Mouse (Mus musculus): ENCODE data around the gene Capn11.
A peak's percentile ranks its signal among the peaks of the same experiment; 100 is the strongest.

Gene Capn11

DNA sequence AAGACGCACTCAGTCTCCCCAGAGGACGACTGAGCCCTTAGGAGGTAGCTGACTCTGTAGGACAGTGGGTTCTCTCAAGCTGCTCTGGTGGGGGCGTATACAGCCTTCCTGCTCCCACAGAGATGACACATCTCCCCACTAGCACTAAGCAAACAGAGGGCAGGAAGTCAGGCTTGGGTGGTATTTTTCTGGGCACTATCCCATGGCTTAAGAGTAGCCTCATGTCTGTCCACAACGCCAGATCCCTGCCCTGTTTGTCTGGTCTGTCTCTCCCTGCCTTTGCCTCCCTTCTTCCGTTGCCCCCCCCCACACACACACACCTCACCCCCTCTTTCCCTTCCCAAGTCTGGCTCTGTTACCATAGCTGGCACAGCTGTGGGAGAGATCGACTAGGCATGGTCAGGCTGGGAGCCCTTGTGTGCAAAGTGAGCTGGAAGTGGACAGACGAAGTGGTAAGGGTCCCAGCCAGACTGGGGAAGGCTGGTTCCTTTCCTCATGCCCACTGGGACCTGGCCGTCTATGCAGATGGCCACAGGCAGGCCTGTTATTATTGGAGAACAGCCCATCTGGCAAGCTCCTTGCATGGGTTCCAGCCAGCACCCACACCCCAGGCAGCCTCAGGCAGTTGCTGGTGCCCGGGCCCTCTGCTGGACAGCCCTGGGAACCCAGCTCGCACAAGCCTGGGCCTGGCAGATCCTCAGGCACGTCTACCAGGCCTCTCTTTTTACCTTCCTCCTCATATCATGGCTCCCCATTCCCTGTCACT, 62.3 kb downstream of the Capn11 start:
- DNase-seq: peak in 1 of 2 experiments; percentile 58

DNA sequence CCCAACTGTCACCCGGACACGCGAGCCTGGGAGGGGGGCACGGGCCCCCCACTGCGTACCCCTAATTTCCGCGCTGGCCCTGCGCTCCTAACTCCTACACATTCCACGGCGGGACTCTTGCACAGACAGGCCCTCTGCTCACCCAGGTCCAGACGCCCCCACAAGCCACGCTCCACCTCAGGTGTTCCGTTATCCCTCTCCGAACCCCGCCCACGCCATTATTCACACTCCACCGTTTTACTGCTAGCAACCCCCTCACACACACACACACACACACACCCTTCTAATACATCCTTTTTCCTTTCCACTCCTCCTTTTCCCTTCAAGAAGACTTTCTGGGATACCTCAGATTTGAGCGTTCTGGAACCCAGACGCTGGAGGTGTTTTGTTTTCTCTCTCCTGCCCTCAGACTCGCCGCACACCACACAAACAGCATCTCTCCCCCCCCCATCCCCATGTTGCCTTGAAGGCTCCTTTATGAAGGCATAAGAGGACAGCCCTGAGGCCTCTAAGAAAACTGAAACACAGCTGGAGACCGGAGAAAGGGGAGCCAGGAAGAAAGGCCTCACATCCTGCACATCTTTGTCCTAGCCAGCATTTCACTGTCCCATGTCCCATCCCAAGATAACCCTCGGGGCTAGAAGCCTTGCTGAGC, 63.3 kb downstream of the Capn11 start:
- no peak for DNase-seq

- DNase-seq: peak; percentile 62 to 77
Observed at GRCm38 (mm10) chr17:45594881-45595735, 64.0 kb downstream of the Capn11 start.

DNA sequence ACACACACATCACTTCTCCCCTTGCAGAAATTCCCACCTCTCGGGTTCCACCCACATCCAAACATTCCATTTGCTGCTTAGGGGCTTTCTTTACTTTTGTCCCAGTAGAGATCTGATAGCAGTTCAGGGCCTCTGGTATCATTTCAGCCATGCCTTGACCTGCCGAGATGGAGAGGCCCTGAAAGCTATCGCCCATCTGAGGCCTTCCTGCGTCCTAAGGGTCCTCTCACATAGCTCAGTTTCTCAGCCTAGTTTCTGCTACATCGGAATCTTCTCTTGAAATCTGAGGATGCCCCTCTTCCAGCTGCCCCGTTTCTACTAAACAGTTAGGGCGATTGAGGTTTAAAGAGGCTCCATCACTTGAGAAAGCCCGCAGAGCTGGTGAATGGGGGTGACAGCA, 64.9 kb downstream of the Capn11 start:
- DNase-seq: no peak

DNA sequence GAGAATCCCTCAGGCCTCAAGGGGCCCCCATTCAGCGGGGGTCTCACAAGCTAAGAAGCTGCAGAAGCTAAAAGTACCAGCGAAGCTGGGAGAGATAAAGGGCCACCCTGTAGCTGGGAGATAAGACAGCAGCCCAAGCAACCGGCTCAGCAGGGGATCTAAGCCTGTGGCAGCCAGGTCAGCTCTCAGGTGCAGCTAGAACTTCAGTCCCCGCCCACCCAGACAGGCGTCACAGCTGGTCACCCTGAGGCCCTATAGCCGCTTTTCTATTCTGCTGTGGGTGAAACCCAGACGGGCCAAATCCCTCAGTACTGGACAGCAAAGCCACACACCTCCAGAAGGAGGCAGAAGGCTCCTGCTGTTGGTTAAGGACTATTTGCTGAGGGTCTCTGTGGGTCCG, 65.6 kb downstream of the Capn11 start:
- no peak for DNase-seq

DNA sequence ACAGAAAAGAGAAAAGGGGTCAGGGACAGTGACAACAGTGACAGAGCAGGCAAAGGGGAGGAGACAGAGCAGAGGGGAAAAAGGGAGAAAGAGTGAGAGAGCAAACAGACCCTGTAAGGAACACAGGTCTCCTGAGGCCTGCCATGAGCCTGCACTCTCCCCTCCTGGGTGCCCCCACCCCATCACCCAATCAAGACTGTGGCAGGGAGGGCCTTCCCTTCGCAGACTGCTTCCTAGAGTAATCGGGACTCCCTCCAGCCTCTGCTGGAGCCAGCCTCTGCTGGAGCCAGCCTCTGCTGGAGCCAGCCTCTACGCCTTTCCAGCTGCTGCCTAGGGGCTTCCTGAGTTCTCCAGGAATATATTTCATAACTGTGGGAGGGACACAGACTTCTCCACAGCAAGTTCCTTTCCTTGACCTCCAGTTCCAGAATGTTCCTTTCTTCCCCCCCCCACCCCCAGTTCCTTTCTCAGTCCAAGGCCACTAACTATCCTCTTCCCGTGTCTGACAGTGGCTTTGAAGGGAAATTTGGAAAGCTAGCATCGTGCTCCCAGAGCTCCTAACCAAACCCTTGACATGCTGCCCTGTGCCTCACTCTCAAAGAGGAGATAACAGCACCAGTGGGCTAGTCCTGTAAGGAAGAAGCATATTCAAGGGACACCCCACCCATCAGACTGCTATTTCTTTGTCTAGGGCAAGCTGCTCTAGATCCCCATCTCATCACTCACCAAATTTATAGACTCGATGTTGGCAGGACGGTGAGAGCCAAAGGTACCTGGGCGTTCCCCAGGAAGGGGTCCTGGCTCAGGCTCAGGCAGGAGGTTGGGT, 66.3 kb downstream of the Capn11 start:
- no peak for DNase-seq

GRCm38 (mm10) chr17:45591701-45592605, 67.2 kb downstream of the Capn11 start:
- DNase-seq: no peak

DNA sequence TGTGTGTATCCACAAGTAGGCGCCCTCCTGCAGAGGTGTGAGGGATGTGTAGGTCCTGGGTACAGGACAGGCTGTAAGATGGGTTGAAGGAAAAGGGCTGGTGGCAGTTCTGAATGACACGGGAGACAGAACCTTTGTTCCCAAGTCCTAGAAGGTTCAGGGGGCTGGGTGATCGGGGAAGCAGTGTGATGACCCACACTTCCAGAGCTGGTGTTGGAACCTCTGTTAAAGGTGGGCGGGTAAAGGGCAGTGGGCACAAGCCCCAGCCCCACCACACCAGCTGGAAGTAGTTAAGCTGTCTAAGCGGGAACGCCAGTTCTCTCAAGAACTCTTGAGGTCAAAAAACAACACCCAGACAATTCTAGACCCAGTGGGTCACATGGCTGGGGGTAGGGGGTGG, 68.7 kb downstream of the Capn11 start:
- DNase-seq: no peak

DNA sequence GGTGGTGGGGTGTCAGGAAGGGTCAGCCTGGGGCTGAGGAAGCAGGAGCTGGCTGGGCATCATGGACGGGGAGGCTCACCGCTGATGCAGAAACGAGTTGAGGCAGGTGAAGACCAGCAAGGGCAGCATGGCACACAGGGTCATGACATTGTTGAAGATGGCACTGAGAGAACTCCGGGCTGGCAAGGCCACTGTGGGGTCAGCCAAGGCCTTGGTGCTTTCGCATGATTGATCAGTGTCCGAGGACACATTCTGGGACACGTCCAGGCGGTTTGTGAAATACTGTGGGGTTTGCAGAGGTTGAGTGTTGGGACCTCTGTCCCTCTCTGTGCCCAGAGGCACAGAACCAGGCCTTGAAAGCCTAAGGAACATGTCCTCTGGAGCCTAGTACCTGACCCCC, 69.3 kb downstream of the Capn11 start:
- no peak for DNase-seq

DNA sequence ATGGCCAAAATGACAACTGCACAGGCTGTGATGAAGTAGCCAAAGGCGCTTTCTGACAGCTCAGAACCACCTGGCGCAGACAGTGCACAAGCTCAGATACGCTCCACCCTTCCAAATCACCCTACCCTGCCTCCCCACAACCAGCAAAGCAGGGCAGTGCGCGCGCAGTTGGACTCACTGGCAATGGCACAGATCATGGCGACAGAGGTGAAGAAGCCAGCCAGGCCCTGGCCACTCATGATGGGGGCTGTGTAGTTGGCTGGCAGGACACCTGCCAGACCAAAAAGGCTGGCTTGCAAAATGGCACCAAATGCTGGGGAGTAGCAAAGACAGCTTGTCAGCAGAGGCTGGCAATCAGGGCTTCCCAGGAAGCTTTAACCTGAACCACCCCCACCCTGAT, 69.9 kb downstream of the Capn11 start:
- DNase-seq: no peak

DNA sequence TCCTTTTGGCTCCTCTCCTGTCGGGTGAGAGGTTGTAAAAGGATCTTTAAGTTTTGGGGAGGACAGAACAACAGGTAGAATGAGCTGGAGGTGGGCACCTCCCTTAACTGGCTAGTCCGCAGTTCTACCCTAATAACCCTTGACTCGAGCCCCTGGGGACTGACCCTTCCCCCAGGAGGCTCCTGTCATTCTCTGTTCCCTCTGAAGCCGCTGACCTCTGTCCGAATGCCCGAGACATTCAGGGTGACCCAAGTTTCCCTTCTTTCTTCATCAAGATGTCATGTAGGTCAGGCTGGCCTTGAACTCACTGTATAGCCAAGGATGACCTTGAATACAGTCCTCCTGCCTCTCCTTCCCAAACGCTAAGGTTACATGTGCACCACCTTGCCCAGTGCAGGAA, 70.8 kb downstream of the Capn11 start:
- DNase-seq: no peak

DNA sequence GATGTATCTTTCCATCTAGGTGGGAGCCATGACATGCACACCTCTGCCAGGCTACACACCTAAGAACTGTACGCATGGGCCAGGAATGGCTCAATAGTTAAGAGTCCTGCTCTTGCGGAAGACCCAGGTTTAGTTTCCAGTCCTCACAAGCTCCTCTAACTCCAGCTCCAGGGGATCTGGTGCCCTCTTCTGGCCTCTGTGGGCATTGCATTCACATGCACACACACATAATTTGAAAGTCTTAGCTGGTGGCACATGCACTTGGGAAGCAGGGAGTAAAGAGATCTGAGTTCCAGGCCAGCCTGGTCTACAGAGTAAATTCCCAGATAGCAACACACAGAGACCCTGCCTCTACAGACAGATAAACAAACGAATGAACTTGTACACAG, 72.7 kb downstream of the Capn11 start:
- DNase-seq: no peak

DNA sequence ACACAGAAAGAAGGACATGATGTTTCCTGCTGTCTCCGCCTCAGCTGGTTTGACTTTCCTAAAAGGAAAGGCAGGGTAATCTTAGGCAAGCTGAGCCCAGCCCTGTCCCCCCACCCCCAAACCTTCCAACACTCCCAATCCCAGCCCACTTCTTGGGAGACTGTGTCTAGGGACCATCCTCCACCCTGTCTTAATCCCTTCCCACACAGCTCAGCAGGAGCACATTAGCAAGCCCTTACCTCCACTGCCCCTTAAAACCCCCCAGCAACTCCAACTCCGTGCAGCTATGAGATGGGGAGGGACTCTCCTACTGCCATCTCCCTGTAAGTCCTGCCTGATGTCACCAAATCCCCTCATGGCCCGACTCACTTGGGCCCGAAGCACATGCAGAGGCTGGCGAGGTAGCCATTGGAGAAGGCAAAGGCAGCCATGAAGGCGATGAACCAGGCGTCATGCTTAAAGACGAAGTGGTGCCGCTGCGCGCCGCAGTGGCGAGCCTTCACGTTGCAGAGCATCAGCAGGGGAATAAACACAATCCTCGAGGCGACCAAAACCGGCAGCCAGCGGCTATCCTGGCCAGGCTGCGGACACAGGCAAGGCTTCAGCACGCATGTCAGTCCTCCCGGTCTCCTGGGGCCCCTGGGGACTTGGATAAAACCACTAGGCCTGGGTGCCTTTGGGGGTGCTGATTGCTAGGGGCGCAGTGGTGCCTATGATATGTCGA, 73.2 kb downstream of the Capn11 start:
- no peak for DNase-seq

DNA sequence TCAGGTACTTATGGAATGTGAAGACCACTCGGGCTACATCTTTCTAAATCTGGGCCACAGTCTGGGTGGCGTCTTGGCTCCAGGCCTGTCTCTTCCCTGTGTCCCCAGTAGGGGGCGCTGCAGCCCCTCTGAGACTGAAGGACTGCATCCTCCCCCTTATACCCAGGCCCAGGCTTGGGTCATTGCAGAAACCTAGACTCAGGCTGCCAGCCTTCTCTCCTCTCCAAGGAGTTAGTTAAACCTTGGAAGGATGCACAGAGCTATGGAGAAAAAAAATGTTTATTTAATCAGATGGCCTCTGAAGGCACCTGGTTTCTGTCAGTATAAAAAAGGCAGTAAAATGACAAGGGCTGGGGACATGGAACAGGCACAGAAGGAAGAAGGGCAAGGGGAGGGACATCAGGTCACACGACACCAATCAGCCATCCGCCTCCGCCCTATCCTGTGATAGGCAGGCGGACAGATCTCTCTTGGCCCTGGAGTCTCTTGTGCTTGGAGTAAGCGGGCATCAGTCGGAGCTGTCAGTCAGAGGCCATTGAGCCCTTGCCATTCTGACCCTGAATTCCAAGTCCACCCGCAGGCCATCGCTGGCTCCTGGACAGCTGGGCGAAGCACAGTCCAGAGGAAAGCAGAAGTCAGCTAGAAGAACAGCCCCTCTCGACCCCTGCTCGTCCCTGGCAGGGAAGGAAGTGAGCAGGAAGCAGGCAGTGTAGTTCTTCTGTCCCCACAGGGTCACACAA, 74.0 kb downstream of the Capn11 start:
- peak; percentile 46 to 69 for DNase-seq

DNA sequence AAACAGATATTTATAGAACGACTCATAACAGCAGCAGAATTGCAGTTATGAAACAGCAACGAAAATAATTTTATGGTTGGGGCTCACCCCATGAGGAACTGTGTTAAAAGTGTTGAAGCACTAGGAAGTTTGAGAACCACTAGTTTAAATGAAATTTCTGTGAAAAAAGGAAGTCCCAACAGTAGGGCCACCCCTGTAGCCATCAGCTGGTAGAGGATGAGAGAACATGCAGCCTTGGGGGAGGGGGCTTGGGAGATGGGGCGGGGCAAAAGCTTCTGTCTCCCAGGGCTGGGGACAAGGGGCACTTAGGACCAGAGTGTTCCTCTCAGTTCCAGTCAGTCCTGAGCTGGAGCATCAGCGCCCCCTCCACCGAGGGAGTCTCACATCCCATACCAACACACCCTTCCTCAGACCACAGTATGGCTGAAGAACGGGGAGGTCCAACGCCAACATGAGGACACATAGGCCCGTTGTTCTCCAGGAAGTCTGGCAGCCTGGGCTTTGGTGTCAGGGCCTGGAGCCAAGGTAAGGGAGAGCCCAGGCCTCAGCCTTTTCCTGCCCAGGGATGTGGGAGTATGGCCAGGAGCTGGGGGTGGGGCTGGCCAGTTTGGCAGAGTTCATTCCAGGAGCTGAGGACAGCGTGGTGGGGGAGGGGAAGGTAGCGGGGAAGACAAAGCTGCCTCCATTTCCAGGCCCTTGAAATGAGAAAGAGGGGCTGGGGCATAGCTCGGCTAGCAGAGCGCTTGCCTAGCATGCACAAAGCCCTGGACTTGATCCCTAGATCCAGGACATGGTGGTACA, 74.8 kb downstream of the Capn11 start:
- no peak for DNase-seq

GRCm38 (mm10) chr17:45582715-45583355, 76.3 kb downstream of the Capn11 start:
- DNase-seq: peak in 1 of 2 experiments; percentile 32

- no peak for DNase-seq
Observed at GRCm38 (mm10) chr17:45582188-45582587, 76.9 kb downstream of the Capn11 start.

- peak in 1 of 2 experiments; percentile 55 for DNase-seq
Observed at GRCm38 (mm10) chr17:45581567-45581983, 77.5 kb downstream of the Capn11 start.

All from spleen, adult 18-20 months (tissue).